Mouse (Mus musculus): ENCODE measurements around the gene Olfr155. TPM values are rescaled to one million over a fixed set of nuclear protein-coding genes. Genes with fewer than 3 reads are reported as not detected.

Olfr155 gene
- polyA plus RNA-seq, 1 experiment: not detected

DNA sequence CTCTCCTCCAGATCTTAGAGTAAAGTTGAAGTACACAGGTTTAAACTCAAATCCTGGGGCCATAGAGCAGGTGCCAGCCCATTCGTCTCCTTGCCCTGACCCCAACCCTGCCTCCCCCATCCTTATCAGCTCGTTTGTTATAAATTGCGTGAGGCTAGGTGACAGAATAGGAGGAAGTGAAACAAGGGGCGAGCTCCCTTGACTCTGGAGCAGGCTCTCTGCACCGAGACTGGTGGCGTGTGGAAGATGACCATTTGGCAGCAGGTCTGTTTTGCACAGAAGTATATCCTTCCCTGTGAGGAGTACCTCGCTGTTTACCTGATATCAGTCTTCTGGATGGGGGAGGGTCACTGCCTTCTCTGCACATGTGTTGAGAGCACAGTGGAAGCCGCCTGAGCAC is 47.8 kb downstream of the Olfr155 start:
- Histone ChIP-seq H3K4me3 (no peak overlapping the region), H3K27me3 (ENCODE audit: control insufficient read depth, insufficient read depth, insufficient read length) (no peaks in the 10 kb centered on the region), H3K36me3 (ENCODE audit: control insufficient read depth, insufficient read depth) (no peaks in the 10 kb centered on the region), H3K4me2 (ENCODE audit: low read depth) (no peak overlapping the region), H3K79me2 (ENCODE audit: control insufficient read depth, insufficient read depth) (no peaks in the 10 kb centered on the region), H3ac (ENCODE audit: control insufficient read depth, insufficient read length) (no peak overlapping the region)
- TF ChIP-seq E2F4 (IDR thresholded peaks at IDR 0.05; ENCODE audit: insufficient read depth): no peak
- TF ChIP-seq TCF12 (IDR thresholded peaks at IDR 0.05; ENCODE audit: insufficient read depth, poor library complexity, severe bottlenecking): no peak
- no peak for TF ChIP-seq TCF3 (IDR thresholded peaks at IDR 0.05; ENCODE audit: insufficient read length, low read depth)
- no peak for TF ChIP-seq MYOD1 (IDR thresholded peaks at IDR 0.05; ENCODE audit: control insufficient read depth in 1 of 3, insufficient read length in 2 of 3, low read depth in 2 of 3)
- no peak for TF ChIP-seq MAX (IDR thresholded peaks at IDR 0.05; ENCODE audit: low read depth)

GRCm38 (mm10) chr4:43903690-43904089 is 52.3 kb downstream of the Olfr155 start:
- Histone ChIP-seq H3K27me3 (ENCODE audit: control insufficient read depth, insufficient read depth, insufficient read length) (no peaks in the 10 kb centered on the region), H3K4me3 (no peak overlapping the region), H3ac (ENCODE audit: control insufficient read depth, insufficient read length) (no peak overlapping the region), H3K79me2 (ENCODE audit: control insufficient read depth, insufficient read depth) (no peaks in the 10 kb centered on the region), H3K4me2 (ENCODE audit: low read depth) (no peak overlapping the region), H3K36me3 (ENCODE audit: control insufficient read depth, insufficient read depth) (no peaks in the 10 kb centered on the region)
- TF ChIP-seq SRF (IDR thresholded peaks at IDR 0.05; ENCODE audit: control insufficient read depth, insufficient read length, low read depth) (no peak), TCF12 (IDR thresholded peaks at IDR 0.05; ENCODE audit: insufficient read depth, poor library complexity, severe bottlenecking) (no peak), USF1 (IDR thresholded peaks at IDR 0.05; ENCODE audit: low read depth) (no peak), E2F4 (IDR thresholded peaks at IDR 0.05; ENCODE audit: insufficient read depth) (no peak), MYOG (IDR thresholded peaks at IDR 0.05; ENCODE audit: control insufficient read depth in 1 of 3, insufficient read depth in 1 of 3, insufficient read length in 2 of 3, low read depth in 2 of 3) (no peak), POLR2AphosphoS2 (IDR thresholded peaks at IDR 0.05; ENCODE audit: insufficient read length, low read depth) (no peak), REST (IDR thresholded peaks at IDR 0.05; ENCODE audit: insufficient read depth, insufficient read length) (no peak), CEBPB (IDR thresholded peaks at IDR 0.05; ENCODE audit: insufficient read depth, poor library complexity, severe bottlenecking) (no peak), MAX (IDR thresholded peaks at IDR 0.05; ENCODE audit: low read depth) (no peak), MYOD1 (IDR thresholded peaks at IDR 0.05; ENCODE audit: control insufficient read depth in 1 of 3, insufficient read length in 2 of 3, low read depth in 2 of 3) (no peak), POLR2A (IDR thresholded peaks at IDR 0.05; ENCODE audit: insufficient read length, low read depth) (no peak)

DNA sequence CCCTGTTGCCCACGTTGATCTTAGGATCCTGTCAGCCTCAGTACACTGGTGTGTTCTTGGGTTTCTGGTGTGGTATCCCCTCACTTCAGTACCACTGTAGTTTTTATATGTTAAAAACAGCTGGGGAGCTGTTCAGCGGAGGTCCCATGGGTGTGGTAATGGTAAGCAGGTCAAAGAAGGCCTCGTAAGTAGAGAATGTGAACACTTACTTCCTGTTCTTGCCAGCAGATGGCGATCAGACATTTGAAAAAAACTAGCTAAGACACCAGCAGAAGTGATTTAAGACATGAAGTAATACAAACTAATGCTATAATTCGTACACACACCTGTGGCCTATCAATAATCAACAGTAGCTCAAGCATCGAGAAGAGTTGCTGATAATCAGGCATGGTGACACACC is 55.1 kb downstream of the Olfr155 start:
- TF ChIP-seq USF1 (IDR thresholded peaks at IDR 0.05; ENCODE audit: low read depth): no peak
- no peak for TF ChIP-seq TCF3 (IDR thresholded peaks at IDR 0.05; ENCODE audit: insufficient read length, low read depth)
- no peak for TF ChIP-seq MYOG (IDR thresholded peaks at IDR 0.05; ENCODE audit: control insufficient read depth in 1 of 3, insufficient read depth in 1 of 3, insufficient read length in 2 of 3, low read depth in 2 of 3)
- no peak for TF ChIP-seq SRF (IDR thresholded peaks at IDR 0.05; ENCODE audit: control insufficient read depth, insufficient read length, low read depth)
- TF ChIP-seq MAX (IDR thresholded peaks at IDR 0.05; ENCODE audit: low read depth): no peak
- no peak for TF ChIP-seq MYOD1 (IDR thresholded peaks at IDR 0.05; ENCODE audit: control insufficient read depth in 1 of 3, insufficient read length in 2 of 3, low read depth in 2 of 3)
- no peak for TF ChIP-seq E2F4 (IDR thresholded peaks at IDR 0.05; ENCODE audit: insufficient read depth)
- no peak for TF ChIP-seq REST (IDR thresholded peaks at IDR 0.05; ENCODE audit: insufficient read depth, insufficient read length)
- TF ChIP-seq CEBPB (IDR thresholded peaks at IDR 0.05; ENCODE audit: insufficient read depth, poor library complexity, severe bottlenecking): no peak
- no peak for TF ChIP-seq POLR2AphosphoS2 (IDR thresholded peaks at IDR 0.05; ENCODE audit: insufficient read length, low read depth)
- TF ChIP-seq POLR2A (IDR thresholded peaks at IDR 0.05; ENCODE audit: insufficient read length, low read depth): no peak
- TF ChIP-seq TCF12 (IDR thresholded peaks at IDR 0.05; ENCODE audit: insufficient read depth, poor library complexity, severe bottlenecking): no peak
- Histone ChIP-seq H3K36me3 (ENCODE audit: control insufficient read depth, insufficient read depth) (no peaks in the 10 kb centered on the region), H3ac (ENCODE audit: control insufficient read depth, insufficient read length) (no peak overlapping the region), H3K27me3 (ENCODE audit: control insufficient read depth, insufficient read depth, insufficient read length) (no peaks in the 10 kb centered on the region), H3K4me3 (no peak overlapping the region), H3K4me2 (ENCODE audit: low read depth) (no peak overlapping the region), H3K79me2 (ENCODE audit: control insufficient read depth, insufficient read depth) (no peaks in the 10 kb centered on the region)

Other genes starting within 250 kb of the Olfr155 start
- 9.1 TPM for gene Npr2, start 219.6 kb upstream of the Olfr155 start, polyA plus RNA-seq (2012; fragmentation: generic; extraction: Trizol)
- 0.02 TPM for gene Spag8, start 198.0 kb upstream of the Olfr155 start, polyA plus RNA-seq (2012; fragmentation: generic; extraction: Trizol)
- 99.1 TPM for gene Hint2, start 195.1 kb upstream of the Olfr155 start, polyA plus RNA-seq (2012; fragmentation: generic; extraction: Trizol)
- gene Tmem8b, start 182.6 kb upstream of the Olfr155 start, polyA plus RNA-seq (2012; fragmentation: generic; extraction: Trizol): 1.7 TPM
- gene Fam221b, start 182.4 kb upstream of the Olfr155 start, polyA plus RNA-seq (2012; fragmentation: generic; extraction: Trizol): 3.4 TPM
- gene Olfr70, start 150.8 kb upstream of the Olfr155 start, polyA plus RNA-seq (2012; fragmentation: generic; extraction: Trizol): not detected
- not detected for gene Olfr71, start 141.3 kb upstream of the Olfr155 start, polyA plus RNA-seq (2012; fragmentation: generic; extraction: Trizol)
- 0.78 TPM for gene Hrct1, start 124.4 kb upstream of the Olfr155 start, polyA plus RNA-seq (2012; fragmentation: generic; extraction: Trizol)
- 0.02 TPM for gene Spaar, start 121.5 kb upstream of the Olfr155 start, polyA plus RNA-seq (2012; fragmentation: generic; extraction: Trizol)
- not detected for gene Olfr159, start 80.6 kb upstream of the Olfr155 start, polyA plus RNA-seq (2012; fragmentation: generic; extraction: Trizol)
- gene Olfr156, start 27.7 kb upstream of the Olfr155 start, polyA plus RNA-seq (2012; fragmentation: generic; extraction: Trizol): not detected
- not detected for gene Olfr157, start 11.4 kb upstream of the Olfr155 start, polyA plus RNA-seq (2012; fragmentation: generic; extraction: Trizol)
- 0.61 TPM for gene Reck, start 24.0 kb downstream of the Olfr155 start, polyA plus RNA-seq (2012; fragmentation: generic; extraction: Trizol)
- 113 TPM for gene Glipr2, start 105.8 kb downstream of the Olfr155 start, polyA plus RNA-seq (2012; fragmentation: generic; extraction: Trizol)
- gene Ccin, start 131.9 kb downstream of the Olfr155 start, polyA plus RNA-seq (2012; fragmentation: generic; extraction: Trizol): 0.22 TPM
- gene Clta, start 152.9 kb downstream of the Olfr155 start, polyA plus RNA-seq (2012; fragmentation: generic; extraction: Trizol): 273 TPM
- 13.9 TPM for gene Gne, start 232.6 kb downstream of the Olfr155 start, polyA plus RNA-seq (2012; fragmentation: generic; extraction: Trizol)